Comparison of ENCODE assay signal across 8 mouse cellular contexts in the genomic region with DNA sequence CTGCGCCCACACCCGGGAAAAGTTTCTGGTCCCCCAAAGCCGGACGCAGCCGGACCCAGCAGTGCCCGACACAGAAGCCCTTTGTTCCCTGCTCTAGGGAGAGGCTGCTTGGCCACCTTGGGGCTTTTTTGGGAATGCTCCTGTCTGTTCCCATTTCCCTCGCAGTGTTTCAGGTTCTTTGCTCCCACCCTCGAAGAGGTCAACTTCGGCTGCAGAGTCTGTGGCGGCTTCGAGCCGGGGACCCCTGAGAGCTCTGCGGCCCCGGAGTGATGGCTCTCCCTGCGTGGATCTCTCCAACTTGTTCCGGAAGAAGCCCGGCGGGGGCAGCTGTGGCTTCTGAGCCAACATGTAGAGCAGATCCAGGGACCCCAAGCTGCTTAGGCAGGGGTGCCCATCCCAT.
A peak's percentile ranks its signal among the peaks of the same experiment; 100 is the strongest.
DNase-seq lines count a peak whose midpoint lies in the region; ATAC-seq and TF ChIP-seq lines count a peak whose summit lies in the region.
"Not testable (repeated sequence)": the region's sequence is repeated elsewhere in the genome, so short reads cannot be mapped to it uniquely, and the experiment has no call there.

No protein-coding gene starts in this region.

- H3K27me3 ChIP-seq in forebrain, embryonic 14.5 days (replicated peaks; ENCODE audit: control insufficient read depth, insufficient read depth, low read length); heart, postnatal 0 days (ENCODE audit: control insufficient read depth, insufficient read depth, low read length); kidney, embryonic 14.5 days (ENCODE audit: control insufficient read depth, insufficient read depth, low read length); limb, embryonic 13.5 days; neural tube, embryonic 14.5 days (ENCODE audit: control insufficient read depth, insufficient read depth, low read length): not testable (repeated sequence)

- TF ChIP-seq EP300 in heart, postnatal 0 days (IDR thresholded peaks at IDR 0.05; ENCODE audit: low read depth) = not testable (repeated sequence)

- H3K27ac ChIP-seq in forebrain, embryonic 14.5 days (ENCODE audit: low read depth, low read length); heart, postnatal 0 days (ENCODE audit: low read depth); kidney, embryonic 14.5 days (ENCODE audit: low read depth, low read length); limb, embryonic 13.5 days; neural tube, embryonic 14.5 days (ENCODE audit: low read depth, low read length): not testable (repeated sequence)

- not testable (repeated sequence) for H3K36me3 ChIP-seq in forebrain, embryonic 14.5 days (ENCODE audit: control insufficient read depth, insufficient read depth, low read length); heart, postnatal 0 days (replicated peaks; ENCODE audit: control insufficient read depth, insufficient read depth, low read length); kidney, embryonic 14.5 days (ENCODE audit: control insufficient read depth, insufficient read depth, low read length); limb, embryonic 13.5 days; neural tube, embryonic 14.5 days (ENCODE audit: control insufficient read depth, insufficient read depth, low read length)

- not testable (repeated sequence) for H3K9ac ChIP-seq in forebrain, embryonic 14.5 days (ENCODE audit: low read length); heart, postnatal 0 days (replicated peaks; ENCODE audit: low read depth, low read length); neural tube, embryonic 14.5 days (replicated peaks; ENCODE audit: low read depth, low read length)
- peak overlapping the region; percentile 52; the same call in 1 of the 2 replicates for H3K9ac ChIP-seq in kidney, embryonic 14.5 days (ENCODE audit: low read depth, low read length)
- peak overlapping the region; percentile 64 for H3K9ac ChIP-seq in limb, embryonic 13.5 days

- peak; percentile 7 for DNase-seq in ZHBTc4 (ENCODE audit: low read depth, low spot score)
- not testable (repeated sequence) for DNase-seq in forebrain, embryonic 14.5 days (ENCODE audit: low spot score); heart, postnatal 0 days (ENCODE audit: low spot score)
- DNase-seq in lung, postnatal 10 days = peak; percentile 4
- DNase-seq in thymus, postnatal 4 days = peak; percentile 22

- H3K4me2 ChIP-seq in forebrain, embryonic 14.5 days (ENCODE audit: low read length) = not testable (repeated sequence)
- H3K4me2 ChIP-seq in heart, postnatal 0 days (ENCODE audit: low read depth, low read length) = peak overlapping the region; percentile 40; the same call in 1 of the 2 replicates
- peak overlapping the region; percentile 31 for H3K4me2 ChIP-seq in kidney, embryonic 14.5 days (replicated peaks; ENCODE audit: low read depth, low read length)
- peak overlapping the region; percentile 52 for H3K4me2 ChIP-seq in limb, embryonic 13.5 days (replicated peaks)
- peak overlapping the region; percentile 8; the same call in 1 of the 2 replicates for H3K4me2 ChIP-seq in neural tube, embryonic 14.5 days (ENCODE audit: low read depth, low read length)

- WGBS in forebrain, embryonic 14.5 days = 67% methylated on average over 18 of the region's 18 CpGs
- WGBS in heart, postnatal 0 days = 41% methylated on average over 18 of the region's 18 CpGs
- WGBS in kidney, embryonic 14.5 days = 46% methylated on average over 18 of the region's 18 CpGs
- WGBS in limb, embryonic 13.5 days = 41% methylated on average over 18 of the region's 18 CpGs
- 40% methylated on average over 17 of the region's 18 CpGs for WGBS in neural tube, embryonic 14.5 days

- TF ChIP-seq CTCF in heart, postnatal 0 days (IDR thresholded peaks at IDR 0.05; ENCODE audit: low read depth) = not testable (repeated sequence)

- H3K4me3 ChIP-seq in forebrain, embryonic 14.5 days (ENCODE audit: low read depth, low read length) = peak overlapping the region; percentile 23; the same call in 1 of the 2 replicates
- peak overlapping the region; percentile 40 for H3K4me3 ChIP-seq in heart, postnatal 0 days (ENCODE audit: low read depth, low read length)
- peak overlapping the region; percentile 40 for H3K4me3 ChIP-seq in kidney, embryonic 14.5 days (ENCODE audit: low read length)
- peak overlapping the region; percentile 48 for H3K4me3 ChIP-seq in limb, embryonic 13.5 days
- H3K4me3 ChIP-seq in neural tube, embryonic 14.5 days (ENCODE audit: low read depth, low read length) = peak overlapping the region; percentile 29

- H3K9me3 ChIP-seq in forebrain, embryonic 14.5 days (replicated peaks; ENCODE audit: control insufficient read depth, low read length); heart, postnatal 0 days (replicated peaks; ENCODE audit: control insufficient read depth, low read length); kidney, embryonic 14.5 days (ENCODE audit: control insufficient read depth, low read length); limb, embryonic 13.5 days; neural tube, embryonic 14.5 days (ENCODE audit: control insufficient read depth, low read length): not testable (repeated sequence)

- H3K4me1 ChIP-seq in forebrain, embryonic 14.5 days (ENCODE audit: control insufficient read depth, insufficient read depth, low read length); heart, postnatal 0 days (ENCODE audit: control insufficient read depth, insufficient read depth); kidney, embryonic 14.5 days (ENCODE audit: control insufficient read depth, insufficient read depth, low read length); limb, embryonic 13.5 days; neural tube, embryonic 14.5 days (ENCODE audit: control insufficient read depth, insufficient read depth, low read length): not testable (repeated sequence)

- not testable (repeated sequence) for ATAC-seq in forebrain, embryonic 14.5 days; heart, postnatal 0 days (ENCODE audit: insufficient read depth, low read depth); kidney, embryonic 14.5 days (ENCODE audit: low FRiP score, low TSS enrichment); limb, embryonic 13.5 days (ENCODE audit: low FRiP score, low read depth); neural tube, embryonic 14.5 days (ENCODE audit: low read depth)
